Mouse (Mus musculus): Measurements from ENCODE around the gene Olfr613.
"Not testable (repeated sequence)": the region's sequence is repeated elsewhere in the genome, so short reads cannot be mapped to it uniquely, and the experiment has no call there.

Olfr613 gene

DNA sequence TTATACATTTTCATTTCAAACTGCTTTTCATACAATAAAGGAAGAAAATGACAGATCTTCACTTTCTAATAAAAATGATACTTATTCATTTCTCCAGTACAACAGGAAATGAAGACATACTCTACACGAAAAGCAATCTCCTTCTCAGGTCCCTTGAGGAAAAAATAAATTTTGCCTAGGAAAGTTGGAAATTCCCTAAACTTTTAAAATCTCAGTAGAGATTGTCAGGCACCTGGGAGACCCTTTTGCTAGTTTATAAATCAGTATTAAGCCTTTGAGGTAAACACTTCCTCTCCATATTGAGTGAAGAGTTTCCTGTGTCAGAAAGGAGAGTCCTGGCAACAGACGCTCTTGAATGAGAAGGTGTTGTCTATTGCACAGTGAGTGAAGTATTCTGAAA lies at the start of gene Olfr613:
Gene Olfr613 (plus strand): TSS at position 301 of the 400 bp plus-strand sequence.
- DNase-seq (ENCODE audit: low read depth) = no peak

DNA sequence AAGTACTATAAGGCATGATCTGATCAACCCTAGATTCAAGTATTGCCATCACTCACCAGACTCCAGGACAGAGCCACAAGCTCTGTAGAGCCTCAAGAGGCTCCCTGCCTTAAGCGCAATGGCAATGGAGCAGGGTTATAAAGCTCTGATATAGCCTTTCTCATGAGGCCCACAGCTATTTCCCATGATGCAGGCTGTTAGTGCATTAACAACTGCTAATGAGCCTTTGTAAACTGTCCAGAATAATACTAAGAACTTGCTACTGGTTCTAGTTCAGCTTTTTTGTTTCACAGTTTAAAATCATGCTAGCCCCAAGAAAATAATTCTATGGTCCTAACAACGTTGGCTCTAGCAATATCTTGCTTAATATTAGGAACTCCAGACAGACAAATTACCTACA lies 35.9 kb upstream of the Olfr613 start, which contains the start of gene Olfr610:
Gene Olfr610 (minus strand): TSS at position 101 of the 400 bp plus-strand sequence.
- DNase-seq (ENCODE audit: low read depth) = no peak

DNA sequence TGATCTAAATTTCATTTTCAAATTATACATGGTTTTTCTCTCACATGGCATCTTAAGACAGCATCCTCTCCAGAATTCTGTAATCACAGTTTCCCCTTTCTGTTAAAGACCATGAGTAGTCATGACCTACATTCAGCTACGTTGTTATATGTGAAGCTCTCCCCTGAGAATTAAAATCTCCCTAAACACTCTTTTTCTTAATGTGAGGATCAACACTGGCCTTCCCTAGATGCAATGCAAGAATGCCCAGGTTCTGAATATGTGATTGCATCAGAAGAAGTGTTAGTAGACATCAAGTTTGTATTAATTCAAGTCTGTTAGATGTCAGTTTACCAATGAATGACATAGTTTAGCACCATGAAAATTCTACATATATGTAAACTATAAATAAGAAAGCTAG lies 27.1 kb upstream of the Olfr613 start, which contains the start of gene Olfr611:
Gene Olfr611 (minus strand): TSS at position 101 of the 400 bp plus-strand sequence.
- DNase-seq (ENCODE audit: low read depth) = not testable (repeated sequence)

DNA sequence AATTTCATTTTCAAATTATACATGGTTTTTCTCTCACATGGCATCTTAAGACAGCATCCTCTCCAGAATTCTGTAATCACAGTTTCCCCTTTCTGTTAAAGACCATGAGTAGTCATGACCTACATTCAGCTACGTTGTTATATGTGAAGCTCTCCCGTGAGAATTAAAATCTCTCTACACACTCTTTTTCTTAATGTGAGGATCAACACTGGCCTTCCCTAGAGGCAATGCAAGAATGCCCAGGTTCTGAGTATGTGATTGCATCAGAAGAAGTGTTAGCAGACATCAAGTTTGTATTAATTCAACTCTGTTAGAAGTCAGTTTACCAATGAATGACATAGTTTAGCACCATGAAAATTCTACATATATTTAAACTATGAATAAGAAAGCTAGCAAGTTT lies 5.3 kb upstream of the Olfr613 start, which contains the start of gene Olfr612:
Gene Olfr612 (minus strand): TSS at position 101 of the 400 bp plus-strand sequence.
- not testable (repeated sequence) for DNase-seq (ENCODE audit: low read depth)

DNA sequence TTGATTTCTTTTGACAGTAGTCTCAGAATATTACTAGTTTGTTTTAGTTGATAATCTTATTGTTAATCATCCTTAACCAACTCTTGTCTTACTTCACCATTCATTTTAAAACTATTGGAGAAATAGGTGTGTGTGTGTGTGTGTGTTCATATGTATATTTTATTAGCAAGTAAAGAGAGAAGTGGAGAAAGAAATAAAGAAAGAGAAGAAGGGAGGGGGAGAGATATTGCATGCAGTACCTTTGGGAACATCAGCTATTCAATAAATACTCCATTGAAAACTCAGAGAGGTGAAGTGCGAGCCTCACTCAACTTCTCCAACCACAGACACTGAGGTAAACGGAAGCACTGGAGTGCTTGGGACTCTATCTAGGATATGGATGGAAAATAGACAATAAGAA lies 7.9 kb downstream of the Olfr613 start, which contains the start of gene Olfr615:
Gene Olfr615 (plus strand): TSS at position 301 of the 400 bp plus-strand sequence.
- DNase-seq (ENCODE audit: low read depth) = no peak

DNA sequence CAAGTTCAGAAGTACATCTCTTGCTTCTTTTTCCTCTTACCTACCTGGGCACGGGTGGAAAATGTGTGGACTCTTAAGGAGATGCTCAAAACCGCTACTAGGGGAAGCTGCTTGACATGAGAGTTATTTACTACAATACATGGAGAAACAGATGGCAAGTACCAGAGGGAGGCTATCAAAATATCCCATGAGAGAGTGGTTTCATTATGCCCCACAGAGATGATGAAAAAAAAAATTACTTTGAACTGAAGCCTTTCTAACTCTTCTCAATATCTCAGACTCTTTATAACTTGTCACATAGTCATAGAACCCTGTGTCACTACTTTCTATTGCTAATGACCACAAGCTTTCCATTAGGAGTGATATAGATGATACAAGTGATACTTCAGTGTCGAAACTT lies 21.2 kb downstream of the Olfr613 start, which contains the start of gene Olfr616:
Gene Olfr616 (minus strand): TSS at position 101 of the 400 bp plus-strand sequence.
- no peak for DNase-seq (ENCODE audit: low read depth)

DNA sequence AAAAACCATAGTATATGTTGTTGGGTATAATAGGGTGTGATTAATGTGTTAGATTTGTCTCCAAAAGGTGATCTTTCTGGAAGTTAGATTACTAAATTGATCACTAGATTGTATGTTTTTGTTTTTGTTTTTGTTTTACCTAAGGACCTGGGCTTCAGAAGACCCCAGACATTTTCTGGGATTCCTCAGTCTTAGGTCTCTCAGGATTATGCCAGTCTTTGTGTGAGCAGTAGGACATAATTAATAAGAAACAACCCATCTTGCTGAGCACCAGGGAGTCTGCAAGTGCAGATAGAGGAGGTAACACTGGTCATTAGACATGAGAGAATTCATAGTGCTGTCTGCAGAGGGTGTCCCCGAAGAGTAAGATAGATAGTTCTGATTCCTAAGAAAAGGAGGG lies 24.9 kb downstream of the Olfr613 start, which contains the start of gene Olfr617:
Gene Olfr617 (plus strand): TSS at position 301 of the 400 bp plus-strand sequence.
- DNase-seq (ENCODE audit: low read depth) = no peak

DNA sequence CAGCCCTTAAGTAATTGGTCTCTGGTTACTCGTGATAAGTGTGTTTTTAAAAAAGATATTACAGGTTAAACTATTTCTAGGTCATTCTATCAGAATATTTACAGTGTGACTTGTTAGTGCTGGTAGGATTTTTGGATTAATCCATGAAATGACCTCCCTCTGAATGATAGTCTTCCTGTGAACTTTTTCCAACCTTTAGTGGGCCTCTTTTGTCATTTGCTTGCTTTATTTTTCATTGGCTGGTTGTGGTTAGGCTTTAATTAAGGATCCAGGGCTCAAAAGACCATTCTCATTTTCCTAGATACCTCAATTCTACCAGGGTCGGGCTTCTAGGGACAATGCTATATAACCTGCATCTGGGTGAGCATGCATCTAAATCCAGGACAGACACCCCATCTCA lies 41.9 kb downstream of the Olfr613 start, which contains the start of gene Olfr618:
Gene Olfr618 (plus strand): TSS at position 301 of the 400 bp plus-strand sequence.
- no peak for DNase-seq (ENCODE audit: low read depth)

DNA sequence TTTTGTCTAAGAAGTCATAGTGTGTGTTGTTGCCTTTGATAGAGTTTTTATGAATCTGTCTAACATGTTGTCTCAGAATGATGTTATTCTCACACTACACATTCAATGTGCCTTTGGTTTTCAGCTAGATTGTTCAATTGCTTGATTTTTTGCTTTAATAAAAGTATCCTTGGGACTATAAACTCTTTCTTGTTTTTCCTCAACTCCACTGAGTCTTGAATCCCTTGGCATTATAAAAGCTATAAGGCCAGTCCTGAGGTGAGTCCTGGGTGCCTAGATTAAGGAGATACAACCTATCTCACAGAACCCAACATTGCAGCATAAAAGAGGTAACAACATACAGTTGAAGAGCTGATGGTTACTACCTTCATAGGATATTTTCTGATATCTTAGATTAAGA lies 52.4 kb downstream of the Olfr613 start, which contains the start of gene Olfr619:
Gene Olfr619 (plus strand): TSS at position 301 of the 400 bp plus-strand sequence.
- no peak for DNase-seq (ENCODE audit: low read depth)

Measured in fibroblast of lung, adult 2 months (primary cell).